Mouse (Mus musculus) left cerebral cortex, postnatal 10 days (tissue): ENCODE measurements around the gene Hps6. TPM values are rescaled to one million over a fixed set of nuclear protein-coding genes. Genes with fewer than 3 reads are reported as not detected.

Source experiments
- DNase-seq, 2 experiments: peaks; one replicate each; pipeline ENCODE4 v3.0.0; 2021 to 2022; ENCODE audit warnings: low spot score in 2 of 2, mixed read lengths in 1 of 2; ENCODE audit errors: extremely low spot score in 1 of 2
- intact Hi-C: fragments of 180-260 bp; cut with DNase I; formaldehyde crosslinking; loops from one replicate; pipeline ENCODE4 v1.15.1; 2025
- total RNA-seq, 2 experiments: library from RNA; stranded (reverse); gene quantifications; 2 replicates each; pipeline ENCODE4 v1.2.3; 2021

Gene Hps6
- total RNA-seq, 2 experiments from 2014 or later: 3.3 to 4.7 TPM

DNA sequence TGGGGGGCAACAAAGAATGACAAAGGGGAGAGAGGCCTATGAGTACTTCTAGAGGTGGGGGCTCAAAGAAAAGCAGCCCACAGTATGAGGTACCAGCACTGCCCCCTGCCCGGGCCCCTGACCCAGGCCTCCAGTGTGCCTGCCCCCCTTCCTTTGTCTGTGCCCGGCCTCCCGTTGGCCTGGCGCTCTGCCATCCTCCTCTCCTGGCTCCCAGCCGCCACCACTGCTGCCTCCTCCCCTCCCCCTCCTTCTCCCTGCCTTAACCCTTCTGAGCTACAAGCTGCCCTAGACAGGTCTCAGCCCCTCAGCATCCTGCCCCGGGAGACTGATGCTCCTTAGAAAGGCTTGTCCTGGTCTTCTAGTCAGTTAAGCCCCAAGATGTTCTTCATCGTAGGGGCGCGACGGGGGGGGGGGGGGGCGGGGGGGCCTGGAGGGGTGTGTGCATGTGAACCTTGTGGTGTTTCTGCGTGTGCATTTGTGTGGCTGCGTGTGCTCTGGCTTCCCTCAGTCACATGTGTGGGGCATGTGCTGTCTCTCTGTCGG is 38.7 kb downstream of the Hps6 start:
- intact Hi-C loops: no loop called here
- DNase-seq: peak; percentile 79 to 92

DNA sequence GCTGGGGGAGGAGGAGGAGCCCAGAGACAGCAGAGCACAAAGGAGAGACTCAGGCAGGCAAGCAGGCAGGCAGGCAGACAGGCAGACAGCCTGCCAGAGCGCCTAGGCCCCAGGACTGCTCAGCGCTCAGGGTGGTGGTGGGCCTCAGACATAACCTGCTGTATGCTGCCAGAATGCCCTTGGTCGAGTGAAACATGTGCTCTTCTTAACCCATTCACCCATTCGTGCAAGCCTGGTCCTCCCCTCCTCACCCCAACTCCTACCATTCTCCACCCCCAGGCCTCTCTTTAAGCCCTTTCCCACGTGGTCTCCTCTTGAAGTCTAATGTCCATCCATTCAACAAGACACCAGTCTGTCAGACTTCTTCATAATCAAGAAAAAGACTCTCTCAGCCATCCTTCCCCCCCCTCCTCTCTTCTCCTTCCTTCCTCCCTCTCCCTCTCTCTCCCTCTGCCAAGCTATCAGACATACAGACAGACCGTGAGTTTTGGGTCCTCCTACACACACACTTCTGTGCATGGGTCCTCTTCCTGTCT is 39.2 kb downstream of the Hps6 start:
- peak in 1 of 2 experiments; percentile 63 for DNase-seq
- intact Hi-C loops: no loop called here

DNA sequence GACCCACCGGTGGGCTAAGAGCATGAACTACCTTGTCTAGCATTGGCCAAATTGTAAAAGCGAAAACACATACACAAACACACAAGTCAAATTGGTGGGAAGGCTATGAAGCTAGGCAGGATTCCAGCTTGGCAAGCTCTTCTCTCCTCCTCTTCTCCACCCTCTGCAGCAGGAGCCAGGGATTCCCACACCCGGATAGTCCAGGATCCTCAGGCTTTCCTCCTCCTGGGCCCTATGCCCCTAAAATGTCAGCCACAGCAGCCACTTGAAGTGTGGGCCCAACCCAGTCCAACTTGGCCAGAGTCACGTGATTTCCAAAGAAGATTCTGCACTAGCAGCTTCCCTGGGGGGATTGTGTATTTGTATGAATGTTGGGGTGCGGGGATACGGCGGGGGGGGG is 40.1 kb downstream of the Hps6 start:
- DNase-seq: peak in 1 of 2 experiments; percentile 36
- intact Hi-C loops: no loop called here

DNA sequence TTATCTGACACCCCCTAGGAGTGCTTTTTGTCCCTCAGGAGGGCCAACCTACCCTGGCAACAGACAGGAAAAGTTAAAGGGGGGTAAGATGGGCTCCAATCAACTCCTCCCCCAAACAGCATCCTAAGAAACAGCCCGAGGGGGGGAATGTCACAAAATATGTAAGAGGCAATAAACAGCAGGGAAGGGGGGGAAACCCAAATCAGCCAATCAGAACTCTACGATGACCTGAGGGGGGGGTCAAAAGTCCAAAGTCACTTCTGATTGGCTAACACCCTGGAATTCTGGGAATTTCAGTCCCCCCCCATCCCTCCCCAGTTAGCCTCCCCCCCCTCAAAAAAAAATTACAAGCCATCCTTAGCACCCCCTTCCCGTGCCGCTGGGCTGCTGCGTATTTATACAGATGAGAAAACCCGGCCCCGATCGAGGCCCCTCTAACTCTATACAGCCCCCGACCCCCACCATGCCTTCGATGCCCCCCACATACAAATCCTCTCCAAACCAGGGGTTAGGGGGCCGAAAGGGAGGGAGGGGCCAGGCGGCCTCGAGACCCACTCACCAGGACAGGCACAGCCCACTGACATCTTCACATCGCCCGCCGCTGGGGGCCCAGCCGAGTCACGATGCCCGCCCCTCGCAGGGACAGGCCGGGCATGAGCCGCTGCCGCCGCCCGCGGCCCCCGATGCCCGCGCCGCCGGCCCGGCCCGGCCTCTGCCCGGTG is 41.1 kb downstream of the Hps6 start, which contains the start of gene Pprc1:
Pprc1 (plus strand) TSS at position 616 of the 722 bp plus-strand sequence.
- peak in 1 of 2 experiments; percentile 23 for DNase-seq
- intact Hi-C loops: no loop called here

DNA sequence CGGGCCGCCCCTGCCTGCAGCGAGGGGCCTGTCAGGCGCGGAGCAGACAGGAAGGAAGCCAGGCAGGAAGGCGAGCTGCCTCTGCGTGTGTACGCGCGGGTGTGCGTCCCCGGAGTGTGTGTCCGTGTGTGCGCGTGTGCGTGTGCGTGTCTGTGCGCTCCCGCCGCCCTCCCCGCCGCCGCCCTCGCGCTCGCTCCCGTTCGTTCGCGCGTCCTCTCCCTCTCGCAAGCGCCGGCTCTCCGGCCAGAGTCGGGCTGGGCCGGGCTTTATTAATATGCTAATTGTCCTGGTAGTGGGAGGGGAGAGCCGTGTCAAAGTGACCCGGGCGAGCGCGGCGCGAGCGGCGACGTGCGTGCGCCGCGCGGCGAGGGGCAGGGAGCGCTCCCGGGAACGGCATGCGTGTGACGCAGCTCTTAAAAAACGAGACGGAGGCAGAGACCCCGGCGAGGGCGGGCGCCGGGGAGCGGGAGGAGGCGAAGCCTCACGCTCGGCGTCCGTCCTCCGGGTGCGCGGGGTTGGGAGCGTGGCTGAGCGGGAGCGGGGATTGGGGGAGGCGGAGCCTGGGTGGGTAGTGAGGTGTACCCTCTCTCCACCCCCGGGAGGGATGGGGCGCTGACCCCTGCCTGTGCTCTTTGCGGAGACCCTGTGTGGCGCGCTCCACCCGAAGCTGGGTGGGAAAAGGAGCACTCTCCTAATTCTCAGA is 41.8 kb downstream of the Hps6 start, which contains the start of gene Ldb1:
Ldb1 (minus strand) TSS at position 222 of the 703 bp plus-strand sequence.
- peak; percentile 77 to 92 for DNase-seq
- intact Hi-C loops: no loop called here

DNA sequence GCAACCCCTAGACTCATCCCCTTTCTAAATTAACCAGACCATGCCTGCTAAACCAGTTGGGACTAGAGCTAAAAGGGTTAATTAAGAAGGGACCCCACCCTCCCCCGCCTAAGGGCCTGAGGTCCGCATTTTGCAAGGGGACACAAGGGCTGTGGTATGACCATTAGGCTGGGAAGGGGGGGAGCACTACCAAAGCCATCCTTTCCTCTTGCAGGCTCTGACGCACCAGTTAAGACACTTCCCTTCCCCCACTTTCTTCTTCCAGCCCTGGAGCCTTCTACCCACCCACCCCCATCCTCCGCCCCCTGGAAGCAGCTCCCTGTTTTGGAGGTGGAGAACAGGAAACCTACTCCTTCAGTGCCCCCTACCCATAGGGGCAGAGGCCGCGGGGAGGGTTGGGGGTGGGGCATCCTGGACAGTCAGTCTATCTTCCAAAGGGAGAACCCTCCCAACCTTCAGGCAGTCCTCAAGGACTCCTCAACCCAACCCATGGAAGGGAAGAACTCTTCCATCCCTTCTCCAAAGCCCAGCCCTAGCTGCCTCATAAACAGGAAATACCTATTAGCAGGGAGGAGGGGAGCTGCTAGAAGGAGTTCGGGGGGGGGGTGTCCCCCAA is 42.5 kb downstream of the Hps6 start:
- DNase-seq: peak in 1 of 2 experiments; percentile 76
- intact Hi-C loops: no loop called here

DNA sequence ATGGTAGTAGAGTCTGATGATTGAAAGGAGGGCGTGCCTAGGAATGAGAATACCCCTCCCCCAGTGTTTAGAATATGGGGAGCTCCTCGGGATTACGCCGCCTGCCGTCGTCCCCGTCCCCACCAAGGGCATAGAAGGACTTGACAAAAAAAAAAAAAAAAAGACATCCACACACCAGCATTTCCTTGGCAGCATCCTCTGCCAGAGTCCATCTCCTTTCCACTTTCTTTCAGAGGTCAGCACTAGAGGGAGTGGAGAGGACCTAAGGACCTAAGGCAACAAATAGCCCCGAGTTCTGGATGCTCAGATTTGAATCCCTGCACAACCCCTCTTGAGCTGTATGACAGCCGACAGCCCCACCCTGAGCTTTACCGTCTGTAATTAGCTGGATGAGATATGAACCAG is 43.3 kb downstream of the Hps6 start:
- peak in 1 of 2 experiments; percentile 36 for DNase-seq
- intact Hi-C loops: no loop called here

DNA sequence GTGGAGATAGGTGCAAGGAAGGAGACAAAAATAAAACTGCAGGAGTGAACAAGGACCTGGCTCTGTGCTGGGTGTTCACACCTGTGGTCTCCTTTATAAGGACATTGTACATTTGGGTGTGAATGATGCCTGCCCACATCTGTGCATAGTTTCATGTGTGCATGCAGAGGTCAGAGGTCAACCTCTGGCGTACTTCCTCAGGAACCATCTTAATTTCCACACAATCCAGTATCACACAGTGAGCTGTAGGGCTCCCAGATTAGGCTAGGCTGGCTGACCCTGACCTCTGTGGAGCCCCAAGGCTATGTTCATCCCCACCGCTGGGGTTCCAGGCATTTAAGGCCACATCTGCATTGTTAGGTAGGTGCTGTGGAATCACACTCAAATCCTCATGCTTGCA is 44.1 kb downstream of the Hps6 start:
- intact Hi-C loops: no loop called here
- no peak for DNase-seq

DNA sequence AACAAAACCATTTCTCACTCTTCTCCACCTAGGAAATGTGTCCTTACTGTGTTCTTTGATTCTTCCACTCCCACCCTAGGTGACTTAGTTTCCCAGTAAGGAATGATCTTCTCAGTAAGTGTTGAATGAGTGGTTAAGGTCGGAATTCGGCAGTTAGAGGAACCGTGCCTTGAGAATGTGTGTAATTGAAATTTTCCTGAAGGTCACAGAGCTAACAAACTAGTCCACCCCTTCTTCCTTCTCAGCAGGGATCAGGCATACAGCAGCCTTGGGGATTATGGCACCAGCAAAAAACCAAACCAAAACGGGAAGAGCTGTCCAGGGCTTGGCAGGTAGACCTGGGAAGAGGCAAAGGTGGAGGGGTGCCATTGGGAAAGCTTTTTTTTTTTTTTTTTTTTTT is 45.8 kb downstream of the Hps6 start:
- no peak for DNase-seq
- intact Hi-C loops: no loop called here

DNA sequence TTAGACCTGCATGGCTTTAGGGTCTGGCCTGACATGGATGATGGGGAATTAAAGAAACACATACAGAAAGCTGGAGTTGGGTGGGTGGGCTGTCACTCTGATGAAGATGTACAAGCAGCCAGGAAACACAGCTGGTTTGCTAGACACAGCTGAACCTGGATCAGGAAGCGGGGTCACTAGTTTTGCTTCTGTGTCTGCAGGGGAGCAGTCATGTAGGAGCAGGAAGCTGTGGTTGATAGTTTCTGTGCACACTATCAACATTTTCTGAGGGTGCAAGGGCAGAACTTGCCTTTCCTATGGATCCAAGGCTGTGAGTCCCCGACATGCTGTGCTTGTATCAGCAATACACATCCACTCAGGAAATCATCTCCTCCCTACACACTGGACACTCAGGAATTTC is 47.2 kb downstream of the Hps6 start:
- intact Hi-C loops: no loop called here
- no peak for DNase-seq

Other genes with a start within 250 kb of the Hps6 start
- 100 to 1,000 TPM; 146 to 152 TPM for gene Mgea5, start 219.7 kb upstream of the Hps6 start, total RNA-seq
- 100 to 1,000 TPM; 114 to 127 TPM for gene Kcnip2, start 187.4 kb upstream of the Hps6 start, total RNA-seq
- gene Armh3, start 5.0 kb upstream of the Hps6 start, total RNA-seq: 10 to 100 TPM; 22.9 to 24.6 TPM
- gene Pprc1, start 41.4 kb downstream of the Hps6 start, total RNA-seq: 10 to 100 TPM; 26.2 to 29.1 TPM
- gene Ldb1, start 41.7 kb downstream of the Hps6 start, total RNA-seq: 100 to 1,000 TPM in 1 of 2 experiments, 10 to 100 TPM in 1; 99.7 to 101 TPM
- 10 to 100 TPM; 34.6 to 37.3 TPM for gene Nolc1, start 72.4 kb downstream of the Hps6 start, total RNA-seq
- not detected for gene Elovl3, start 128.4 kb downstream of the Hps6 start, total RNA-seq
- not detected for gene Pitx3, start 144.8 kb downstream of the Hps6 start, total RNA-seq
- 100 to 1,000 TPM; 100 TPM for gene Gbf1, start 149.0 kb downstream of the Hps6 start, total RNA-seq